Mouse (Mus musculus) NIH3T3 (cell line): ENCODE measurements around the gene Crygc.
A peak's percentile ranks its signal among the peaks of the same experiment; 100 is the strongest.

Experiments used
- DNase-seq: peaks from one replicate; pipeline ENCODE4 v3.0.0-alpha.2; 2012; ENCODE audit warnings: low read depth

Crygc gene

GRCm38 (mm10) chr1:65073589-65073988 is at the start of gene Crygc:
TSS of gene Crygc (minus strand) at chr1:65073689.
- no peak for DNase-seq

- DNase-seq: peak; percentile 43
Measured at GRCm38 (mm10) chr1:65122574-65123372, 49.3 kb upstream of the Crygc start, which contains the start of gene D630023F18Rik. TSS of gene D630023F18Rik (minus strand) at chr1:65123214.

GRCm38 (mm10) chr1:65119438-65119837 is 45.9 kb upstream of the Crygc start, which contains the start of gene Gm28845:
TSS of gene Gm28845 (minus strand) at chr1:65119558.
- no peak for DNase-seq

GRCm38 (mm10) chr1:65118150-65118913 is 44.8 kb upstream of the Crygc start:
- DNase-seq: peak; percentile 10

- DNase-seq: peak; percentile 77
Measured at GRCm38 (mm10) chr1:65113536-65114172, 40.2 kb upstream of the Crygc start.

GRCm38 (mm10) chr1:65112807-65113196 is 39.3 kb upstream of the Crygc start:
- no peak for DNase-seq

- DNase-seq: peak; percentile 96
Measured at GRCm38 (mm10) chr1:65112031-65112806, 38.7 kb upstream of the Crygc start.

- no peak for DNase-seq
Measured at GRCm38 (mm10) chr1:65109756-65110435, 36.4 kb upstream of the Crygc start.

GRCm38 (mm10) chr1:65109196-65109595 is 35.7 kb upstream of the Crygc start:
- DNase-seq: no peak

GRCm38 (mm10) chr1:65107654-65108279 is 34.3 kb upstream of the Crygc start:
- no peak for DNase-seq

GRCm38 (mm10) chr1:65103273-65103672 is 29.8 kb upstream of the Crygc start, which contains the start of gene Cryga:
TSS of gene Cryga (minus strand) at chr1:65103373.
- DNase-seq: no peak

GRCm38 (mm10) chr1:65096953-65097352 is 23.5 kb upstream of the Crygc start:
- no peak for DNase-seq

- DNase-seq: peak; percentile 41
Measured at GRCm38 (mm10) chr1:65091566-65091965, 18.1 kb upstream of the Crygc start.

- DNase-seq: peak; percentile 66
Measured at GRCm38 (mm10) chr1:65090370-65090769, 16.9 kb upstream of the Crygc start.

GRCm38 (mm10) chr1:65088567-65089356 is 15.3 kb upstream of the Crygc start:
- DNase-seq: no peak

- no peak for DNase-seq
Measured at GRCm38 (mm10) chr1:65082188-65082587, 8.7 kb upstream of the Crygc start, which contains the start of gene Crygb. TSS of gene Crygb (minus strand) at chr1:65082288.

GRCm38 (mm10) chr1:65075607-65076006 is 2.1 kb upstream of the Crygc start:
- peak; percentile 52 for DNase-seq

- DNase-seq: no peak
Measured at GRCm38 (mm10) chr1:65067842-65068241, 5.6 kb downstream of the Crygc start.

GRCm38 (mm10) chr1:65064201-65064600 is 9.3 kb downstream of the Crygc start:
- peak; percentile 17 for DNase-seq

- no peak for DNase-seq
Measured at GRCm38 (mm10) chr1:65063352-65063751, 10.1 kb downstream of the Crygc start, which contains the start of gene Crygd. TSS of gene Crygd (minus strand) at chr1:65063452.
